Comparison of ENCODE assay signal across 8 mouse cellular contexts in genomic region chr7:130965909-130966365, GRCm38 (mm10). TPM values are rescaled to one million over a fixed set of nuclear protein-coding genes. Genes with fewer than 3 reads are reported as not detected.
DNase-seq lines count a peak whose midpoint lies in the region.

No protein-coding gene starts in this region.

- peak; percentile 54 to 68 for DNase-seq in layer of hippocampus, adult 18-20 months (ENCODE audit: low spot score in 2 of 2)
- no peak for DNase-seq in layer of hippocampus, adult 9-10 months (ENCODE audit: low spot score)
- DNase-seq in cerebellum, adult 9-10 months, result peak; percentile 60
- peak; percentile 77 for DNase-seq in gastrocnemius, postnatal 25 days
- DNase-seq in layer of hippocampus, adult 9-11 months, result peak; percentile 76
- DNase-seq in right cerebral cortex, postnatal 25 days, result peak; percentile 44
- no peak for DNase-seq in adrenal gland, adult 2 months
- no peak for DNase-seq in retina, postnatal 1 day

RNA-seq across cellular contexts. Expression of gene Htra1, which starts 30.0 kb away (rescaled TPM):
- 100 to 1,000 TPM; 257 to 274 TPM for total RNA-seq in layer of hippocampus, adult 18-20 months (2021)
- 10 to 100 TPM; 31.9 to 34.9 TPM for total RNA-seq in gastrocnemius, postnatal 25 days (2021)
- total RNA-seq in adrenal gland, adult 2 months (2021), result 10 to 100 TPM; 34.5 to 87.0 TPM
- polyA plus RNA-seq in adrenal gland, adult 2 months (2012; rRNA removed), result 90.6 and 134 TPM in 2 replicates

Comparison
In these comparisons a context has a peak if more than half of its experiments do, and no peak if none do; other contexts are left out.
1. DNase-seq: peak in layer of hippocampus, adult 18-20 months (2 of 2), cerebellum, adult 9-10 months (single experiment), gastrocnemius, postnatal 25 days (single experiment), layer of hippocampus, adult 9-11 months (single experiment) and right cerebral cortex, postnatal 25 days (single experiment); none in layer of hippocampus, adult 9-10 months (single experiment), adrenal gland, adult 2 months (single experiment) and retina, postnatal 1 day (single experiment).